9 mouse cellular contexts compared by ENCODE assay signal in genomic region chr7:99267251-99267896, GRCm38 (mm10). TPM values are rescaled to one million over a fixed set of nuclear protein-coding genes. Genes with fewer than 3 reads are reported as not detected.
DNase-seq lines count a peak whose midpoint lies in the region; ATAC-seq lines count a peak whose summit lies in the region.
"Had no signal": no experiment of that assay in that cellular context is flagged by ENCODE, and none has a peak within 500 bp of the region (broad histone marks: within the 10 kb centered on the region; RNA-seq: fewer than 3 reads in every experiment).

Map6 (plus strand) TSS chr7:99267447.

- H3K4me3 ChIP-seq in heart, embryonic 13.5 days = peak within 1 kb of the TSS; percentile 62
- peak within 1 kb of the TSS; percentile 53 for H3K4me3 ChIP-seq in embryonic facial prominence, embryonic 12.5 days
- peak within 1 kb of the TSS; percentile 39 for H3K4me3 ChIP-seq in liver, embryonic 12.5 days
- peak within 1 kb of the TSS; percentile 90 for H3K4me3 ChIP-seq in neural tube, embryonic 13.5 days

- H3K4me1 ChIP-seq in heart, embryonic 13.5 days = peaks cover 41% of the 10 kb centered on the region
- peaks cover 22% of the 10 kb centered on the region for H3K4me1 ChIP-seq in embryonic facial prominence, embryonic 12.5 days
- peaks cover 12% of the 10 kb centered on the region for H3K4me1 ChIP-seq in liver, embryonic 12.5 days
- peaks cover 41% of the 10 kb centered on the region for H3K4me1 ChIP-seq in neural tube, embryonic 13.5 days (replicated peaks)

- peak within 1 kb of the TSS; percentile 95 for H3K4me2 ChIP-seq in heart, embryonic 13.5 days
- H3K4me2 ChIP-seq in embryonic facial prominence, embryonic 12.5 days (replicated peaks) = peak within 1 kb of the TSS; percentile 82
- peak within 1 kb of the TSS; percentile 61 for H3K4me2 ChIP-seq in liver, embryonic 12.5 days
- peak within 1 kb of the TSS; percentile 98 for H3K4me2 ChIP-seq in neural tube, embryonic 13.5 days

- no peaks in the 10 kb centered on the region for H3K9me3 ChIP-seq in heart, embryonic 13.5 days
- no peaks in the 10 kb centered on the region for H3K9me3 ChIP-seq in embryonic facial prominence, embryonic 12.5 days
- H3K9me3 ChIP-seq in liver, embryonic 12.5 days (replicated peaks) = no peaks in the 10 kb centered on the region
- no peaks in the 10 kb centered on the region for H3K9me3 ChIP-seq in neural tube, embryonic 13.5 days

- ATAC-seq in heart, embryonic 13.5 days (ENCODE audit: extremely low read depth, insufficient number of reproducible peaks, low FRiP score, low TSS enrichment) = no peak
- 0 out of 2 replicates have a peak, but pooled peaks have one; percentile 8 for ATAC-seq in embryonic facial prominence, embryonic 12.5 days (ENCODE audit: insufficient number of reproducible peaks, insufficient read depth, low FRiP score, low TSS enrichment)
- no peak for ATAC-seq in liver, embryonic 12.5 days
- ATAC-seq in neural tube, embryonic 13.5 days (ENCODE audit: low read depth) = peak; percentile 72

- intact Hi-C loops in heart, postnatal 36 days (cut with DNase I) = no loop called here
- intact Hi-C loops in gastrocnemius, postnatal 36 days (cut with DNase I) = no loop called here

- 0 out of 2 replicates have a peak within 1 kb of the TSS, but pooled peaks have one; percentile 21 for H3K27ac ChIP-seq in heart, embryonic 13.5 days (replicated peaks)
- peak within 1 kb of the TSS; percentile 67 for H3K27ac ChIP-seq in embryonic facial prominence, embryonic 12.5 days
- no peak within 1 kb of the TSS for H3K27ac ChIP-seq in liver, embryonic 12.5 days
- peak within 1 kb of the TSS; percentile 97 for H3K27ac ChIP-seq in neural tube, embryonic 13.5 days (replicated peaks)

- under 1% methylated on average over 34 of the region's 34 CpGs for WGBS in heart, embryonic 13.5 days
- 1% methylated on average over 34 of the region's 34 CpGs for WGBS in embryonic facial prominence, embryonic 12.5 days
- WGBS in liver, embryonic 12.5 days (ENCODE audit: insufficient replicate concordance) = 2% methylated on average over 34 of the region's 34 CpGs
- 1% methylated on average over 34 of the region's 34 CpGs for WGBS in neural tube, embryonic 13.5 days

- peak within 1 kb of the TSS; percentile 73 for H3K9ac ChIP-seq in heart, embryonic 13.5 days
- peak within 1 kb of the TSS; percentile 41 for H3K9ac ChIP-seq in embryonic facial prominence, embryonic 12.5 days
- H3K9ac ChIP-seq in liver, embryonic 12.5 days = no peak within 1 kb of the TSS
- H3K9ac ChIP-seq in neural tube, embryonic 13.5 days = peak within 1 kb of the TSS; percentile 81

- no peaks in the 10 kb centered on the region for H3K36me3 ChIP-seq in heart, embryonic 13.5 days
- H3K36me3 ChIP-seq in embryonic facial prominence, embryonic 12.5 days = no peaks in the 10 kb centered on the region
- H3K36me3 ChIP-seq in liver, embryonic 12.5 days = no peaks in the 10 kb centered on the region
- H3K36me3 ChIP-seq in neural tube, embryonic 13.5 days = no peaks in the 10 kb centered on the region

- no peak for DNase-seq in heart, postnatal 36 days
- peak; percentile 80 for DNase-seq in ZHBTc4 (ENCODE audit: low read depth, low spot score)
- peak; percentile 86 for DNase-seq in induced T-regulatory cell, adult 2 months (ENCODE audit: low read depth)
- no peak for DNase-seq in gastrocnemius, postnatal 36 days

- H3K27me3 ChIP-seq in heart, embryonic 13.5 days (replicated peaks) = peaks cover 78% of the 10 kb centered on the region
- peaks cover 67% of the 10 kb centered on the region for H3K27me3 ChIP-seq in embryonic facial prominence, embryonic 12.5 days
- peaks cover 85% of the 10 kb centered on the region for H3K27me3 ChIP-seq in liver, embryonic 12.5 days (replicated peaks)
- no peaks in the 10 kb centered on the region for H3K27me3 ChIP-seq in neural tube, embryonic 13.5 days

RNA-seq across cellular contexts. Expression of gene Map6, which starts in this region (rescaled TPM):
- polyA plus RNA-seq in heart, embryonic 13.5 days (2015; fragmentation: Nextera tagmentation; extraction: Ambion mirVana) = 2.5 and 3.2 TPM in 2 replicates
- 1 to 10 TPM; 2.9 to 3.3 TPM for total RNA-seq in heart, postnatal 36 days (2021)
- polyA plus RNA-seq in embryonic facial prominence, embryonic 12.5 days (2016; fragmentation: Nextera tagmentation; extraction: Ambion mirVana) = 12.6 and 13.0 TPM in 2 replicates
- 0.13 and 0.25 TPM in 2 replicates for polyA plus RNA-seq in liver, embryonic 12.5 days (2016; fragmentation: Nextera tagmentation; extraction: Ambion mirVana)
- polyA plus RNA-seq in neural tube, embryonic 13.5 days (2015; fragmentation: Nextera tagmentation; extraction: Ambion mirVana) = 105 and 111 TPM in 2 replicates
- total RNA-seq in gastrocnemius, postnatal 36 days (2021) = 1 to 10 TPM; 3.1 to 3.4 TPM
- total RNA-seq: MEL had no signal

Comparison
In these comparisons a context has a peak if more than half of its experiments do, and no peak if none do; other contexts are left out.
1. ATAC-seq: peak in embryonic facial prominence, embryonic 12.5 days (single experiment) and neural tube, embryonic 13.5 days (single experiment); none in heart, embryonic 13.5 days (single experiment) and liver, embryonic 12.5 days (single experiment).
2. H3K4me3 ChIP-seq: peak in every context shown above with its lines; median percentile 90 in neural tube, embryonic 13.5 days; 62 in heart, embryonic 13.5 days; 53 in embryonic facial prominence, embryonic 12.5 days; 39 in liver, embryonic 12.5 days.
3. DNase-seq: peak in ZHBTc4 (single experiment) and induced T-regulatory cell, adult 2 months (single experiment); none in heart, postnatal 36 days (0 of 2) and gastrocnemius, postnatal 36 days (0 of 2).
4. Peak in every context shown above with its lines, with median percentiles within 50 percentile points of each other: H3K4me2 ChIP-seq.